Mouse (Mus musculus) cerebellum, adult 2 months (tissue): ENCODE measurements around the gene Gpr65. TPM values are rescaled to one million over a fixed set of nuclear protein-coding genes. Genes with fewer than 3 reads are reported as not detected.
"Not testable (repeated sequence)": the region's sequence is repeated elsewhere in the genome, so short reads cannot be mapped to it uniquely, and the experiment has no call there.

Source experiments
- DNase-seq, 2 experiments: peaks; one replicate each; pipeline ENCODE4 v3.0.0; 2021
- H3K27ac ChIP-seq: fragments of 200-500 bp; 2 replicates; pipeline ENCODE4 v1.5.1; 2012; ENCODE audit warnings: low read length, control low read depth, inconsistent platforms; ENCODE audit not compliant: insufficient read depth
- H3K27me3 ChIP-seq: fragments of 200-500 bp; 2 replicates; pipeline ENCODE4 v1.6.1; 2012; ENCODE audit warnings: inconsistent platforms, mild to moderate bottlenecking, low read length, moderate library complexity; ENCODE audit not compliant: control insufficient read depth, insufficient read depth
- H3K4me1 ChIP-seq: fragments of 200-500 bp; 2 replicates; pipeline ENCODE4 v1.6.1; 2011; ENCODE audit warnings: low read length; ENCODE audit not compliant: control insufficient read depth, insufficient read depth
- H3K4me3 ChIP-seq: fragments of 200-500 bp; replicated peaks from 2 replicates; pipeline ENCODE3; 2011; ENCODE audit warnings: mild to moderate bottlenecking, low read depth, low read length, control low read depth; ENCODE audit not compliant: insufficient read depth
- CTCF ChIP-seq: fragments of 200-500 bp; IDR thresholded peaks from 2 replicates; pipeline ENCODE4 v1.5.1; 2011; ENCODE audit warnings: low read depth, mild to moderate bottlenecking, control low read depth, low read length, moderate library complexity, borderline replicate concordance; ENCODE audit not compliant: insufficient read depth
- POLR2A ChIP-seq: fragments of 200-500 bp; IDR thresholded peaks from 2 replicates; pipeline ENCODE4 v1.6.1; 2011; ENCODE audit warnings: low read length, control low read depth, borderline replicate concordance; ENCODE audit not compliant: insufficient read depth
- WGBS: fragments of 180-500 bp; shearing (Covaris S2); methylation state at CpG from one replicate; pipeline ENCODE4 v1.1.7; 2018; 5-methylcytosine and 5-hydroxymethylcytosine counted together
- polyA plus RNA-seq: library from polyadenylated mRNA; depleted of rRNA; stranded (reverse); fragments of >200 nt; gene quantifications from 2 replicates; pipeline ENCODE4 v1.2.3, GENCODE M21; 2012; rRNA removed

Gene Gpr65
- polyA plus RNA-seq, 1 experiment, result 0.10 TPM

DNA sequence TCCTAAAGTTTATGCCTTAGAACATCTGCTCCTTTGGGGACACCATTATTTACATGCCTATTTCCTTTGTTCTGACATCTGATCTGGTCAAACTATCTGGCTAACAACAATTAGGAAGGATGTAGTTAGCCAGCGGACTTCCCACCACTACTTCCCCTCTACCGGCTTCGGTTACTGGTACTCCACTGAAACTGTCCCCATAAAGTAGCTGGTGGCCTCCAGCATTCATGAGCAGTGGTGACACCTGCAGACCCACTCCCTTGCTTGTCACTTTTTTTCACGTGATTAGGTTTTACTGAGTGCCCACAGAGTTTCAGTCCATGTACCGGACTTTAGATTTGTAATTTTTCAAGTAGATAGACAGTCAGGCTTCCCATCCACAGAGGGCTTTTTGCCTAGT, 47.5 kb downstream of the Gpr65 start:
- WGBS, result 95% methylated on average over 5 of the region's 5 CpGs
- no peak overlapping the region for H3K4me3 ChIP-seq
- TF ChIP-seq POLR2A (no peak), CTCF (no peak)
- peaks cover 9% of the 10 kb centered on the region; the same call in 1 of the 2 replicates for H3K4me1 ChIP-seq
- no peak for DNase-seq
- H3K27ac ChIP-seq, result no peak overlapping the region
- H3K27me3 ChIP-seq, result no peaks in the 10 kb centered on the region

DNA sequence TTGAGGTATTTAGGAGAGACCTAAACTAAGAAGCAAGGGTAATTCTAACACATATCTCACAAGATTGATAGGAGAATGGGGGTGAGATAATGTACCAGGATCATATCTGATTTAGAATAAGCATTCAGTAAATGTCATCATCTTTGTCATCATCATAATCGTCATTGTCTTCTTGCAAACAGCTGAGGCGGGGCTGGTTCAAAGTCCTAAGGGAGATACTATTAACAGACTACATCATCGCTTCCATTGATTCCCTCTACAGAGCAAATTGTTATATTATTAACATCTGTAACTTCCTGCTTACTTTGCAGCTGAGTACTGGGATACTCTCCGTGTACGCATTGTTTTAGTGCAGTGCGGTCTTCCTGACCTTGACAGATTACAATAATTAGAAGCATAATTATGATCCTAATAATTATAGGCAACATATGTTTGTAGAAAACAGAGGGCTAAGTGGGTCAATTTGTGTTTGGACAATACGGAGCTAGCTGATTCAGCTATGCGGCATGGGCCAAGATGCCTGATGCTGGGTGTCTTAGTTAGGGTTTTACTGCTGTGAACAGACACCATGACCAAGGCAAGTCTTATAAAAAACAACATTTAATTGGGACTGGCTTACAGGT, 49.4 kb downstream of the Gpr65 start:
- TF ChIP-seq POLR2A, result no peak
- TF ChIP-seq CTCF, result no peak
- DNase-seq, result no peak
- WGBS, result 75% methylated on average over 8 of the region's 8 CpGs

DNA sequence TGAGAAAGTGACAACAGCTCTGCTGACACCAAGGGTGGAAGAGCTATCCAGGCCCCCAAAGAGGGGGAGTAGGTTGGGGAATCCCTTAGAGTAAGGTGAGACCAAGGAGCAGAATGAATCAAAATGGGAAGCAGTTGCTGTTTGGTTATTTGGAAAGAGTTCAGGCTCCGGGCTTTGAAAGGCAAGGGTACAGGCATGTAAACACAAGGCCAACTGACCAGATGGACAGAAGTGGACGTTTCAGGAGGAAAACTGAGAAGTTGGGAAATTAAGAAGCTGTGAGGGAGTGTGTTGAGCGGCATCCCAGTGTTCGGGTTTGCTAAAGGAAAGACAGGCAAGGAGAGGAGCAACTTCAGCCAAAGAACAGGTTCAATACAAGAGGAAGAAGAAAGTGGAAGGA, 54.0 kb downstream of the Gpr65 start:
- no peak overlapping the region for H3K4me3 ChIP-seq
- no peaks in the 10 kb centered on the region for H3K27me3 ChIP-seq
- peaks cover 5% of the 10 kb centered on the region; the same call in 1 of the 2 replicates for H3K4me1 ChIP-seq
- WGBS, result 14% methylated on average over 4 of the region's 4 CpGs
- H3K27ac ChIP-seq, result peak overlapping the region; percentile 16; the same call in 1 of the 2 replicates
- TF ChIP-seq POLR2A, result no peak
- TF ChIP-seq CTCF, result no peak
- peak; percentile 25 to 55 for DNase-seq

More for the DNA sequence above, 49.4 kb downstream of the Gpr65 start:
- Histone ChIP-seq H3K4me1 (peaks cover 5% of the 10 kb centered on the region; the same call in 1 of the 2 replicates), H3K27ac (no peak overlapping the region), H3K27me3 (no peaks in the 10 kb centered on the region), H3K4me3 (no peak overlapping the region)

DNA sequence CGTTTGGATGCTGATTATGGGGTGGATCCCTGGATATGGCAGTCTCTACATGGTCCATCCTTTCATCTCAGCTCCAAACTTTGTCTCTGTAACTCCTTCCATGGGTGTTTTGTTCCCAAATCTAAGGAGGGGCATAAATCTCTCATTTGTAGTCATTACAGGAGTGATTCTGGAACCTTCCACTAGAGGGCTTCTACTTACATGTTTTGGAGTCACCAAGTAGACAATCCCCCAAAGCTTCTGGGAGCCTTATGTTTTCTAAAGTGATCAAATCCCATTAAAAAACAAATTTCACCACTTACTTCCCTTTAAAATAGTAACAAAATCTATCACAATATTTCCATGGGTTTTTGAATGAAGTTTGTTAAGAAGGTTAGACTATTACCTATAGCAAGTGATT, 55.7 kb downstream of the Gpr65 start:
- not testable (repeated sequence) for H3K4me1 ChIP-seq, H3K27me3 ChIP-seq, H3K27ac ChIP-seq, H3K4me3 ChIP-seq
- WGBS, result no CpG with 5 or more reads among the region's 1 CpGs
- DNase-seq, result peak in 1 of 2 experiments; percentile 54

Other genes starting within 250 kb of the Gpr65 start
- gene Galc, start 9.2 kb upstream of the Gpr65 start, polyA plus RNA-seq, result 21.8 and 22.9 TPM in 2 replicates